Mouse (Mus musculus): ENCODE measurements around the gene Myh9. TPM values are rescaled to one million over a fixed set of nuclear protein-coding genes. Genes with fewer than 3 reads are reported as not detected.

Myh9 gene
- polyA plus RNA-seq, 1 experiment from 2014 or later = 12.4 TPM

DNA sequence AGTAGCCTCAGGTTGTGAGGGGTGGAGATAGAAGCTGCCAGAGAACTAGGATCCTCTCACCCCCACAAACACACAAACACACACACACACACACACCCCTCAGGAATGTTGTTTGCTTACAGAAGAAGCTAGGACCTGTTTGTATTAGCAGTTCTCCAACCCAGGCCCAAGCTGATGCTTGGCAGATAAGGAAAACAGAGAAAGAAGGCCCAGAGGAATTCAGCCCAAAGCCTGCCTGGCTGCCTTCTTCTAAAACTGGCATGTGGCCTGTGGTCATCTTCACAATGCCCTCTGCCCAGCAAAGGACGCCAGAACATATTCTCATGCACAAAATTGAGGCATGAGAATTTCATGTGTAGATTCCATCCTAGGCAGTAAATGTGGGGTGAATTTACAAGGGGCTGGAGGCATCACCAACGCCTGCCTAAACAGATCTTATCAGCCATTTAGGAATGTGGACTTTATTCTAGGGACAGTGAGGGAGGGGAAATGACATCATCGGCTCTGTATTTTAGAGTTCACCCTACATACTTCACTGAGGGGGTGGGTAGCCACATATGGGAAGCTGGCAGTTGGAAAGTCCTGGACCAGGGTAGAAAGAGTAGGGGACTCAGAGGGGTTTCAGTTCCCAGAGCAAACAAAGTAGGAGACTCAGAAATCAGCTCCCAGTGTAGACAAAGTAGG, 21.4 kb downstream of the Myh9 start:
- no peak for ATAC-seq (ENCODE audit: low read depth)
- Histone ChIP-seq H3K27me3 (no peaks in the 10 kb centered on the region), H3K27ac (replicated peaks) (no peak overlapping the region), H3K9ac (no peak overlapping the region), H3K4me3 (no peak overlapping the region), H3K4me2 (no peak overlapping the region), H3K36me3 (no peaks in the 10 kb centered on the region), H3K9me3 (no peaks in the 10 kb centered on the region), H3K4me1 (replicated peaks) (peaks cover 55% of the 10 kb centered on the region)
- 71% methylated on average over 3 of the region's 3 CpGs for WGBS

DNA sequence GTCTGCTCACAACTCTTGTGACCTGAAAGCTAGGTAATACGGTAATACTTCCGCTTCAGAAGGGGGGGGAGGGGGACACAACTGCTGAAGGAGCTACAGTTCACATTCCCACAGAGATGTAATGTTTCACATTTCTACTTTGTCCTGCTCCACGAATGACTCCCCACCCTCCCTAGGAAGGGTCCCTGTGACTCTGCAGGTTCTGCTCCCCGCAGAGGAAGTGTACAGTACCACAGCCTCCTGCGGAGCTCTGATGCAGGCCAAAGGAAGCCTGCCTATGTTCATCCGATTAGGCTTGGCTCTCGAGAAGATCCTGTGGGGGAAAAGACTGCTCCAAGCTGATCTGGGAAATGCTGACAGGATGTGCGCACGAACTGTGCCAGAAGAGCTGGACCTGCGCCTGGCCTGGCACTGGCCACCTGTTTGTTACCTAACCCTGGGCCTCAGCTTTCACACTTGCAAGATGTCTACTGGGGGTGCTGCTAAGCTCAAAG, 22.0 kb downstream of the Myh9 start:
- H3K4me3 ChIP-seq = no peak overlapping the region
- 78% methylated on average over 10 of the region's 10 CpGs for WGBS
- no peaks in the 10 kb centered on the region for H3K36me3 ChIP-seq
- H3K9ac ChIP-seq = no peak overlapping the region
- no peaks in the 10 kb centered on the region for H3K9me3 ChIP-seq
- no peak for ATAC-seq (ENCODE audit: low read depth)
- H3K4me1 ChIP-seq (replicated peaks) = peaks cover 58% of the 10 kb centered on the region
- 0 out of 2 replicates have a peak overlapping the region, but pooled peaks have one; percentile 9 for H3K27ac ChIP-seq (replicated peaks)
- no peak overlapping the region for H3K4me2 ChIP-seq
- no peaks in the 10 kb centered on the region for H3K27me3 ChIP-seq

DNA sequence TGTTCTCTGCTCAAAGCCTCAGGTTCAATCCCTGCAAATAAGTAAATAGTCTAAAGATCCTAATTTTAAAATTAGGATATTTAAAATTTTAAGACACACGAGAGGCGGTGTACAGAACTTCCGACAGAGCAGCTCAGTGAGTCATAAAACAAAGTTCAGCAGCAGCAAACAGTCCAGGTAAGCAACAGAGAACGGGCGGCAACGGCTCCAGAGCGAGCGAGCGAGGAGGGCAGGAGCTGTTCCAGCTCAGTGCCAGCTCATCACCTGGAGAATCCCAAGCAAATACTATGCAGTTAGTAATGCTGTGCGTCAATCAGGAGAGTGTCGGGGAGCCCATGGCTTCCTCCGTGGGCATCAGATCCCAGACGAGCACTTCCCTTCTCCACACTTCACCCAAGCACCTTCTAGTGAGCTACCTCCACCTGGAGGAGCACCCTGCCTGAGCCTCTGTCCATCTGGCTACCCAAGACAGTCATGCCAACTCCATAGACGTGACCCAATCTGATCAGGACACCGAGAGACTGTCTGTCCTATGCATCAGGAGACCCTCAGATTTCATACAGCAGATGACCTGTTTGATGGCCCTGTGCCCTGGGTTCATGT, 23.3 kb downstream of the Myh9 start:
- ATAC-seq (ENCODE audit: low read depth) = no peak
- Histone ChIP-seq H3K27ac (replicated peaks) (no peak overlapping the region), H3K4me1 (replicated peaks) (peaks cover 67% of the 10 kb centered on the region), H3K27me3 (no peaks in the 10 kb centered on the region), H3K9ac (no peak overlapping the region), H3K36me3 (no peaks in the 10 kb centered on the region), H3K4me3 (no peak overlapping the region), H3K9me3 (no peaks in the 10 kb centered on the region), H3K4me2 (no peak overlapping the region)
- 87% methylated on average over 15 of the region's 15 CpGs for WGBS

DNA sequence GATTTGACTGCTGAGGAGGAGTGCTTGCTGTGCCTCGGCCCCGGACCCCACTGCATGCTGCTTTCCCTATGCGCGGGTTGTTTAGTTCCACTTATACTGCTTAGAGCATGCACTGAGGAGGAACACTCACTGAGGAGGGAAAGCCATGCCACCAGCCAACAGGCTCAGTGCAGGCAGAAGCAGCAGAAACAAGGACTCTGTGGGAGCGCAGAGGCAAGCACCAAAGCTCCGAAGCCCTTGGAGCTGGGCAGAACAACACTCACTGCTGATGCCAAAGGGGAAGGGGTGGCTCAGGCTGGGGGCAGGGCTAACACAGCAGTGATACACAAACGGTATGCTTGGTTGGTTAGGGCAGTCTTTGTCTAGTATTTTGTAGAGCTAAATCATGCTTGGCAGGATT, 24.6 kb downstream of the Myh9 start:
- 54% methylated on average over 7 of the region's 7 CpGs for WGBS

DNA sequence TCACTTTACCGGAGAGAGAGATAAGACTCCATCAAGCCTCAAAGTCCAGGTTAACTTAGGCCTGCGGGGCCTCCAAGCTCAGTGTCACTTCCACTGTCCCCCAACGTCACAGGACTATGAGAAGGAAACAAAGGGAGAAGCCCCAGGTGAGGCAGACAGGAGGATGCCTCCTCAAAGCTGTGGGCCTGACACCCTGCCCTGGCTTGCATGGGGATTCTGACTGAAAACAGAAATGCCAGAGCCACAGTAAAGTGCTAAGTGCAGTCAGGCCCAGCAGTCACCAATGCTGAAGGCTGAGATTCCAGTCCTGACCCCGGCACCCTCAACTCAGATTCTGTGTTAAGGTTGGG, 25.4 kb downstream of the Myh9 start:
- Histone ChIP-seq H3K9ac (no peak overlapping the region), H3K27me3 (no peaks in the 10 kb centered on the region), H3K4me1 (replicated peaks) (peaks cover 59% of the 10 kb centered on the region), H3K36me3 (peaks cover 6% of the 10 kb centered on the region; the same call in 1 of the 2 replicates), H3K27ac (replicated peaks) (no peak overlapping the region), H3K4me2 (no peak overlapping the region), H3K4me3 (no peak overlapping the region), H3K9me3 (no peaks in the 10 kb centered on the region)
- no peak for ATAC-seq (ENCODE audit: low read depth)
- 79% methylated on average over 4 of the region's 4 CpGs for WGBS

More for the DNA sequence above, 24.6 kb downstream of the Myh9 start:
- no peak for ATAC-seq (ENCODE audit: low read depth)
- Histone ChIP-seq H3K4me3 (no peak overlapping the region), H3K4me1 (replicated peaks) (peaks cover 64% of the 10 kb centered on the region), H3K36me3 (peaks cover 6% of the 10 kb centered on the region; the same call in 1 of the 2 replicates), H3K4me2 (no peak overlapping the region), H3K9me3 (no peaks in the 10 kb centered on the region), H3K27me3 (no peaks in the 10 kb centered on the region), H3K9ac (peak overlapping the region; percentile 41; the same call in 1 of the 2 replicates), H3K27ac (replicated peaks) (0 out of 2 replicates have a peak overlapping the region, but pooled peaks have one; percentile 5)

DNA sequence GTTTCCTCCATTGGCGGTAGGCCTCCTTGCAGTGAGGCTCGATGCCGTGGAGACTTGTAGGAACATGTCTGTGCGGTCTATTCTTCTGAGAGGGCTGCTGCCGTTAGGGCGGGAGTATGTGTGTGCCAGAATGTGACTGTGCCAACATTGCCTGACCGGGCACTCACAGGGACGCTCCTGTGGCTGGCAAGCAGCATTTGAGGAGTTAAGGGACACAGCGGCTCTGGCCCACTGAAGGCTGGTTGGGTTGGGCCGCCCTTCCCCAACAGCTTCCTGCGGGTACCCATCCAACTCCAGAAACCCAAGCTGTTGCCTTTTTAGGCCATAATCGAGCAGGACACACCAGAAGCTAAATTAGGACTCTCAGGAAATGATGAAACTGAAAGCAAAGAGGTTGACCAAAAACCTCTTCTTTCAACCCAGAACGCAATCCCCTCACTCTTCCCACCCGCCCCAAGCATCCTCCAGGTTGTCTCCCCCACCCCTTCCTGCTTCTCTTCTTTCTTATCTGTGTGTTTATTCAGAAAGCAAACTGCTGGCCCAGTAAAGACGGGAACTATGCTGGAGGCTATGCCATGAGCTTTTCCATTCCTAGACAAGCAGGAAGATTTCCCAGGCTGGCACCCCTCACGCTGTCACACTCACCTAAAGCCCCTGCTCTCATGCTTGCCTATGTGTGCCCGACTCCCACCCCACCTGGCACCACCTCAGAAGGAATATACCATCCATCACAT, 25.9 kb downstream of the Myh9 start:
- no peaks in the 10 kb centered on the region for H3K27me3 ChIP-seq
- H3K4me2 ChIP-seq = no peak overlapping the region
- H3K27ac ChIP-seq (replicated peaks) = 0 out of 2 replicates have a peak overlapping the region, but pooled peaks have one; percentile 38
- H3K36me3 ChIP-seq = peaks cover 6% of the 10 kb centered on the region; the same call in 1 of the 2 replicates
- no peak overlapping the region for H3K4me3 ChIP-seq
- no peak for ATAC-seq (ENCODE audit: low read depth)
- 79% methylated on average over 17 of the region's 17 CpGs for WGBS
- peaks cover 60% of the 10 kb centered on the region for H3K4me1 ChIP-seq (replicated peaks)
- H3K9me3 ChIP-seq = no peaks in the 10 kb centered on the region
- no peak overlapping the region for H3K9ac ChIP-seq

DNA sequence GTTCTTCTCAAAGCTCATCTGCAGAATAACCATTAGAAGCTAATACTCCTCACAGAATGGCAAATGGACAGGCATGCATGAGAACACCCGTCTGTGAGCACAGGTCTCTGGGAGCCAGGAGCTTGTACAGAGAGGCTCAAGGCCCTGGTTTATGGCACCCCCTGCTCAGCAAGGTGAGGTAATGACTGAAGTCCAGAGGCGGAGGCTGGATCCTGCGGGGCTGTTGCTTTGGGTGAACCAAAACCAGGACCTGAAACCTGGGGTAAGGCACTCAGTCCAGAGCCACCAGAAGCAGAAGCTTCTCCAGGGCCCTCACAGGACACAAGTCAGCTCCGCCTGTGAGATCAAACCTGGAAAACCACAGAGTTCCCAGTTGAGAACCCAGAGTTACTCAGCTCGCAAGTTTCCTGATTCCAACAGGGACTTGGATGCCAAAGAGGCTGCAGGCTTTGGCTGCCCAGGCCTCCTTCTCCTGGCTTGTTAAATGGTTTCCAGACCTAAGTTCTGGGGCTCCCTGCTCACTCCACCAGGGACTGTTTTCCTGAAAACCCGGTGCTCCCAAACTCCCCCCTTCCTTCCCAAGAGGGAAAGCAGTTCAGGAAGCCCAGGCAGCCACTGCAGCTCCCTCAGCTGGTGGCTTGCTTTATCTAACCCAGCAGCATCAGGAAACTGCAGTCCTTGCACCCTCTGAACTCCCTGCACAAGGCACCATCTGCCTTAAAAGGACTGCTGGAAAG, 28.2 kb downstream of the Myh9 start:
- Histone ChIP-seq H3K27ac (replicated peaks) (no peak overlapping the region), H3K4me1 (replicated peaks) (peaks cover 62% of the 10 kb centered on the region), H3K4me3 (no peak overlapping the region), H3K27me3 (no peaks in the 10 kb centered on the region), H3K36me3 (peaks cover 6% of the 10 kb centered on the region; the same call in 1 of the 2 replicates), H3K9ac (no peak overlapping the region), H3K4me2 (no peak overlapping the region), H3K9me3 (no peaks in the 10 kb centered on the region)
- 52% methylated on average over 6 of the region's 6 CpGs for WGBS
- no peak for ATAC-seq (ENCODE audit: low read depth)

DNA sequence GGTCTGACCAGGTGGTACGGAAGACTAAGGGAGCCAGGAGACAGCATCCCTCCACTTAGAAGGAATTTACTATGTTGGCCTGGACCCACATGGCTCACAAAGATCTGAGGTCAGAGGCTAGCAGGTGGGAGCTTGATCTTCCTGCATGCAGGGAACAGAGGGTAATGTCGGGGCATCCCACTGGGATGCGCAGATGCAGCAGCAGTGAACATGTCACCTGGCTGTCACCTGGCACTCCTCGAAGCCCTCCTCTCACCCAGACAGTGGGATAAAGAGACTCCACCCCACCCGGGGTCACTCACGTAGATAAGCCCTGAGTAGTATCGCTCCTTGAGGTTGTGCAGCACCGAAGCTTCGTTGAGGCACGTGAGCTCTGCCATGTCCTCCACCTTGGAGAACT, 29.4 kb downstream of the Myh9 start:
- WGBS = over 99% methylated on average over 10 of the region's 10 CpGs
- peaks cover 57% of the 10 kb centered on the region for H3K4me1 ChIP-seq (replicated peaks)
- H3K4me2 ChIP-seq = no peak overlapping the region
- peaks cover 13% of the 10 kb centered on the region for H3K36me3 ChIP-seq
- H3K27me3 ChIP-seq = no peaks in the 10 kb centered on the region
- no peak overlapping the region for H3K27ac ChIP-seq (replicated peaks)
- no peak for ATAC-seq (ENCODE audit: low read depth)
- H3K9ac ChIP-seq = no peak overlapping the region
- H3K9me3 ChIP-seq = no peaks in the 10 kb centered on the region
- H3K4me3 ChIP-seq = no peak overlapping the region

DNA sequence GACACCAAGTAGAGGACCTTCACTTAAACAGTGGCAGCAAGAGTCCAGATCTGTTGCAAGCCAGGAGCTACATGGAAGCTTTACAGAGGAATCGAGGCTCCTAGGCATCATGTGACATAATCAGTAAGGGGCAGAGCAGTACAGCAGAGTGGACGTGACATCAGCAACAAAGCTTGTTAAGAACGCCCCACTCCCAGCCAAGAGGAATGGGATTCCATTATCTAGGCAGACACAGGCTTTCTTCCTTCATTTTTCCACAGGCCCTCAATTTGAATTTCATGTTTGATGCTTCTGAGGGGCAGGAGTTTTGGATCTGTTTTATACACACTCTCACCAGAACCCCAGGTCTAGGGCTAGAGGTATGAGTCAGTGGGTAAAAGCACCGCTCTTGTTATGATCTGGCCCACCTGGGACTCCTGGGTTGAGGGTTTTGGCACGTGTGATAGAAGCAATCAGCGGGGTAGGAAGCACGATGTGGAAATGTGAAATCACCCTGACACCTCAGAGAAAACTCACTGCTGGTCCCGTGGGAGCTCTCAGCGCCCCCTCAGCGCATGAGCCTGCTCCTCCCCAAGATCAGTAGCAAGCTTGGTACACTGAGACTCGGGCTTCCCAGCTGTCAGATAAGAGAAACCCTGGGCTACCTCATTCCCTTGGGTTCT, 30.7 kb downstream of the Myh9 start:
- Histone ChIP-seq H3K4me1 (replicated peaks) (peaks cover 47% of the 10 kb centered on the region), H3K27me3 (no peaks in the 10 kb centered on the region), H3K36me3 (peaks cover 26% of the 10 kb centered on the region), H3K9ac (no peak overlapping the region), H3K9me3 (no peaks in the 10 kb centered on the region), H3K4me3 (no peak overlapping the region), H3K27ac (replicated peaks) (0 out of 2 replicates have a peak overlapping the region, but pooled peaks have one; percentile 54), H3K4me2 (no peak overlapping the region)
- 75% methylated on average over 11 of the region's 11 CpGs for WGBS
- no peak for ATAC-seq (ENCODE audit: low read depth)

DNA sequence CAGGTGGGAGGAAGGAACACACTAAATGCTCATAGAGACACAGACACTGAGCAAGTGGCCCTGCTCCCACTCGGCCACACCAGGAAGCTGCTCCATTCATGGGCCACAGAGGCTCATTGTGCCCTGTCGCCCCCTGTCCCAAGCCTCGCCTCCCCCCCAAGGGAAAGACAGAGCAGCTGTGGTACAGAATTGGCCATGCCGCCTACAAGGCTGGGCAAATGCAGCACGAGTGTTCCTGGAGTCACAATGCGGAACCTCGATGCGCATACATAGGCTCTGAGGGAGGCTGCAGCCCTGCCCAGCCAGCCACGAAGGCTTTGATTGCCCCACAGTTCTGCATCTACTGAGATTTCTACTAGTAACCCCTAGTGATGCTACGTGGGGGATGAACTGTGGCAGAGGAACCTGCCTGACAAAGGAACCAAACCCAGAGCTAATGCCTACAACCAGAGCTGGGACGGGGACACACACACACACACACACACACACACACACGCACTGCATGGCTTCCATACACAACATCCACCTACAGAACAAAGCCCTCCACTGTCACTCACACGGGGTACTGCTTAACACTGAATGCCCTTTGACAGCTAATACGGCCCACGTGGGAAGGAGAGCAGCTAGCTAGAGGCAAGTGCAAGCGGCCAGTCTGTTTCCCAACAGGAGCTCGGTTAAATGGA, 31.4 kb downstream of the Myh9 start:
- no peak overlapping the region for H3K9ac ChIP-seq
- WGBS = 51% methylated on average over 17 of the region's 17 CpGs
- H3K27me3 ChIP-seq = no peaks in the 10 kb centered on the region
- H3K36me3 ChIP-seq = peaks cover 29% of the 10 kb centered on the region
- H3K27ac ChIP-seq (replicated peaks) = peak overlapping the region; percentile 54
- H3K9me3 ChIP-seq = no peaks in the 10 kb centered on the region
- peaks cover 40% of the 10 kb centered on the region for H3K4me1 ChIP-seq (replicated peaks)
- H3K4me3 ChIP-seq = no peak overlapping the region
- no peak overlapping the region for H3K4me2 ChIP-seq
- peak; percentile 66 for ATAC-seq (ENCODE audit: low read depth)

DNA sequence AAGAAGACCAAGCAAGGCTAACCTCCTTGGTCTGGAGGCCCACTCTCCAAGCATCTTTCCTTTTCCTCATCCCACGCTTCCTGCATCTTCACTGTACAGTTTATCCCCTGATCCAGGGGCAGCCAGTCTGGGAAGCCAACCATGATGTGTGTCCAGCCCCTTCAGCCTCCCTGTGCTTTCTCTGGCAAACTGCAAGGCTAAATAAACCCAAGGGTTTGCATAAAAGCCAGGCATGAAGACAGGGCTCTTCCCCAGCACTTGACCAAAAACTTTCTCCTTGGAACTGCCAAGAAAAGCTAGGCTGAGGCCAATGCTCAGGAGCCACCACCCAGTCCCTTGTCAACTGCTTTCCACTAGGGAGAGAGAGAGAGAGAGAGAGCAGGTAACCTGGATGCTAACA, 32.5 kb downstream of the Myh9 start:
- H3K9ac ChIP-seq = no peak overlapping the region
- peaks cover 32% of the 10 kb centered on the region for H3K4me1 ChIP-seq (replicated peaks)
- 80% methylated on average over 1 of the region's 1 CpGs for WGBS
- H3K9me3 ChIP-seq = no peaks in the 10 kb centered on the region
- no peak overlapping the region for H3K27ac ChIP-seq (replicated peaks)
- peaks cover 29% of the 10 kb centered on the region for H3K36me3 ChIP-seq
- no peak for ATAC-seq (ENCODE audit: low read depth)
- no peak overlapping the region for H3K4me3 ChIP-seq
- no peak overlapping the region for H3K4me2 ChIP-seq
- no peaks in the 10 kb centered on the region for H3K27me3 ChIP-seq
